Mouse (Mus musculus): ENCODE results near the gene Acp7. TPM values are rescaled to one million over a fixed set of nuclear protein-coding genes. Genes with fewer than 3 reads are reported as not detected.

Acp7 gene
- total and polyA plus RNA-seq, 3 experiments = not detected

- Histone ChIP-seq H3K79me2 (ENCODE audit: control insufficient read depth, insufficient read depth, low read length, poor library complexity) (no peaks in the 10 kb centered on the region), H3K27me3 (ENCODE audit: control insufficient read depth in 1 of 2, insufficient read depth in 2 of 2, low read length in 2 of 2) (no peaks in the 10 kb centered on the region), H3K4me3 (ENCODE audit: control insufficient read depth in 1 of 2, insufficient read depth in 1 of 2, low read depth in 2 of 2, low read length in 2 of 2) (no peak overlapping the region), H3K9me3 (replicated peaks; ENCODE audit: insufficient read depth, low read length) (no peaks in the 10 kb centered on the region), H3K27ac (ENCODE audit: control insufficient read depth, low read depth, low read length) (no peak overlapping the region), H3K9ac (ENCODE audit: control insufficient read depth, low read depth, low read length, poor library complexity, severe bottlenecking) (no peak overlapping the region), H3K36me3 (ENCODE audit: control insufficient read depth in 1 of 2, insufficient read depth in 2 of 2, low read length in 2 of 2) (peaks cover 0 to 10% of the 10 kb centered on the region in 2 experiments; a peak in 2 of 4 replicates), H3K4me1 (ENCODE audit: control insufficient read depth in 1 of 2, insufficient read depth in 2 of 2, low read length in 2 of 2) (peaks cover 25% of the 10 kb centered on the region in 2 experiments)
- no peak for DNase-seq (ENCODE audit: low read depth, low spot score)
- no peak for TF ChIP-seq CHD2 (IDR thresholded peaks at IDR 0.05; ENCODE audit: low read length)
- TF ChIP-seq POLR2AphosphoS5 (IDR thresholded peaks at IDR 0.05; ENCODE audit: borderline replicate concordance, low read depth, low read length) = no peak
- no peak for TF ChIP-seq CTCF (IDR thresholded peaks at IDR 0.05 in 2 of 3, conservative IDR thresholded peaks at IDR 0.05 in 1 of 3; ENCODE audit: control insufficient read depth in 1 of 3, insufficient read depth in 1 of 3, low read depth in 2 of 3, low read length in 3 of 3, poor library complexity in 1 of 3, severe bottlenecking in 1 of 3)
- no peak for TF ChIP-seq TBP (IDR thresholded peaks at IDR 0.05; ENCODE audit: low read depth, low read length)
- no peak for TF ChIP-seq NELFE (IDR thresholded peaks at IDR 0.05; ENCODE audit: low read depth, low read length)
- no peak for TF ChIP-seq ELF1 (IDR thresholded peaks at IDR 0.05; ENCODE audit: low read depth, low read length)
Measured at GRCm38 (mm10) chr7:28577826-28578542, 53.1 kb downstream of the Acp7 start.

GRCm38 (mm10) chr7:28576271-28576914, 54.7 kb downstream of the Acp7 start:
- no peak overlapping the region for H3K4me3 ChIP-seq (ENCODE audit: control insufficient read depth in 1 of 2, insufficient read depth in 1 of 2, low read depth in 2 of 2, low read length in 2 of 2)
- H3K27me3 ChIP-seq (ENCODE audit: control insufficient read depth in 1 of 2, insufficient read depth in 2 of 2, low read length in 2 of 2) = no peaks in the 10 kb centered on the region
- no peaks in the 10 kb centered on the region for H3K9me3 ChIP-seq (replicated peaks; ENCODE audit: insufficient read depth, low read length)
- H3K79me2 ChIP-seq (ENCODE audit: control insufficient read depth, insufficient read depth, low read length, poor library complexity) = no peaks in the 10 kb centered on the region
- 0 out of 2 replicates have a peak, but pooled peaks have one; percentile 16 for TF ChIP-seq SIN3A (IDR thresholded peaks at IDR 0.05; ENCODE audit: low read length)
- TF ChIP-seq HCFC1 (IDR thresholded peaks at IDR 0.05; ENCODE audit: low read depth, low read length) = no peak
- TF ChIP-seq ZKSCAN1 (IDR thresholded peaks at IDR 0.05; ENCODE audit: low read depth, low read length) = no peak
- TF ChIP-seq MAFK (IDR thresholded peaks at IDR 0.05; ENCODE audit: borderline replicate concordance, low read depth, low read length) = no peak
- H3K36me3 ChIP-seq (ENCODE audit: control insufficient read depth in 1 of 2, insufficient read depth in 2 of 2, low read length in 2 of 2) = no peaks in the 10 kb centered on the region
- peak; percentile 62 for DNase-seq (ENCODE audit: low read depth, low spot score)
- H3K9ac ChIP-seq (ENCODE audit: control insufficient read depth, low read depth, low read length, poor library complexity, severe bottlenecking) = no peak overlapping the region
- H3K4me1 ChIP-seq (ENCODE audit: control insufficient read depth in 1 of 2, insufficient read depth in 2 of 2, low read length in 2 of 2) = peaks cover 10 to 11% of the 10 kb centered on the region in 2 experiments
- no peak overlapping the region for H3K27ac ChIP-seq (ENCODE audit: control insufficient read depth, low read depth, low read length)

GRCm38 (mm10) chr7:28575597-28575996, 55.5 kb downstream of the Acp7 start:
- no peaks in the 10 kb centered on the region for H3K27me3 ChIP-seq (ENCODE audit: control insufficient read depth in 1 of 2, insufficient read depth in 2 of 2, low read length in 2 of 2)
- no peak overlapping the region for H3K27ac ChIP-seq (ENCODE audit: control insufficient read depth, low read depth, low read length)
- no peak overlapping the region for H3K4me3 ChIP-seq (ENCODE audit: control insufficient read depth in 1 of 2, insufficient read depth in 1 of 2, low read depth in 2 of 2, low read length in 2 of 2)
- DNase-seq (ENCODE audit: low read depth, low spot score) = no peak
- peaks cover 8% of the 10 kb centered on the region in 2 experiments for H3K4me1 ChIP-seq (ENCODE audit: control insufficient read depth in 1 of 2, insufficient read depth in 2 of 2, low read length in 2 of 2)
- H3K9me3 ChIP-seq (replicated peaks; ENCODE audit: insufficient read depth, low read length) = no peaks in the 10 kb centered on the region
- H3K9ac ChIP-seq (ENCODE audit: control insufficient read depth, low read depth, low read length, poor library complexity, severe bottlenecking) = no peak overlapping the region
- no peaks in the 10 kb centered on the region for H3K36me3 ChIP-seq (ENCODE audit: control insufficient read depth in 1 of 2, insufficient read depth in 2 of 2, low read length in 2 of 2)
- no peaks in the 10 kb centered on the region for H3K79me2 ChIP-seq (ENCODE audit: control insufficient read depth, insufficient read depth, low read length, poor library complexity)
- TF ChIP-seq NELFE (IDR thresholded peaks at IDR 0.05; ENCODE audit: low read depth, low read length) (no peak), ZC3H11A (IDR thresholded peaks at IDR 0.05; ENCODE audit: low read depth, low read length) (no peak), NRF1 (IDR thresholded peaks at IDR 0.05; ENCODE audit: insufficient read depth, low read depth, low read length, poor library complexity, severe bottlenecking) (no peak), JUND (IDR thresholded peaks at IDR 0.05; ENCODE audit: low read depth, low read length) (no peak), MYB (IDR thresholded peaks at IDR 0.05; ENCODE audit: low read depth, low read length) (no peak), USF2 (IDR thresholded peaks at IDR 0.05; ENCODE audit: borderline replicate concordance in 1 of 2, insufficient read depth in 1 of 2, low read depth in 1 of 2, low read length in 2 of 2) (no peak), POLR2A (IDR thresholded peaks at IDR 0.05; ENCODE audit: control insufficient read depth in 1 of 2, insufficient read depth in 1 of 2, low read depth in 1 of 2, low read length in 2 of 2, poor library complexity in 1 of 2) (no peak), CHD1 (IDR thresholded peaks at IDR 0.05; ENCODE audit: low read depth, low read length) (no peak), HCFC1 (IDR thresholded peaks at IDR 0.05; ENCODE audit: low read depth, low read length) (no peak), SMC3 (IDR thresholded peaks at IDR 0.05; ENCODE audit: low read depth, low read length) (no peak), MEF2A (IDR thresholded peaks at IDR 0.05; ENCODE audit: extremely low read depth, insufficient replicate concordance, low read depth, low read length, poor library complexity, severe bottlenecking) (no peak), RAD21 (IDR thresholded peaks at IDR 0.05; ENCODE audit: low read depth, low read length) (no peak), RCOR1 (IDR thresholded peaks at IDR 0.05; ENCODE audit: low read depth, low read length) (no peak), USF1 (IDR thresholded peaks at IDR 0.05; ENCODE audit: low read depth, low read length) (no peak), KAT2A (conservative IDR thresholded peaks at IDR 0.05; ENCODE audit: low read depth, low read length) (no peak), ZKSCAN1 (IDR thresholded peaks at IDR 0.05; ENCODE audit: low read depth, low read length) (no peak), SIN3A (IDR thresholded peaks at IDR 0.05; ENCODE audit: low read length) (no peak), ELF1 (IDR thresholded peaks at IDR 0.05; ENCODE audit: low read depth, low read length) (no peak), MAFK (IDR thresholded peaks at IDR 0.05; ENCODE audit: borderline replicate concordance, low read depth, low read length) (no peak)
